Mouse (Mus musculus) adrenal gland, postnatal 25 days (tissue): Measurements from ENCODE around the gene Dtx3. TPM values are rescaled to one million over a fixed set of nuclear protein-coding genes. Genes with fewer than 3 reads are reported as not detected.
"Not testable (repeated sequence)": the region's sequence is repeated elsewhere in the genome, so short reads cannot be mapped to it uniquely, and the experiment has no call there.

Experiments
- DNase-seq: peaks from one replicate; pipeline ENCODE4 v3.0.0; 2021; ENCODE audit warnings: mixed read lengths
- total RNA-seq: library from RNA; stranded (reverse); gene quantifications from 2 replicates; pipeline ENCODE4 v1.2.3, GENCODE M21; 2021

The Dtx3 gene
- total RNA-seq, 1 experiment from 2014 or later: 96.8 TPM

- peak; percentile 20 for DNase-seq
Measured at GRCm38 (mm10) chr10:127165654-127166403, 29.7 kb downstream of the Dtx3 start.

- DNase-seq: no peak
Measured at GRCm38 (mm10) chr10:127165354-127165653, 30.2 kb downstream of the Dtx3 start.

- peak; percentile 77 for DNase-seq
Measured at GRCm38 (mm10) chr10:127164631-127165353, 30.7 kb downstream of the Dtx3 start, which contains the start of gene B4galnt1. B4galnt1 (plus strand) TSS chr10:127165225.

- no peak for DNase-seq
Measured at GRCm38 (mm10) chr10:127164190-127164589, 31.3 kb downstream of the Dtx3 start.

GRCm38 (mm10) chr10:127162771-127163261, 32.7 kb downstream of the Dtx3 start:
- not testable (repeated sequence) for DNase-seq

DNA sequence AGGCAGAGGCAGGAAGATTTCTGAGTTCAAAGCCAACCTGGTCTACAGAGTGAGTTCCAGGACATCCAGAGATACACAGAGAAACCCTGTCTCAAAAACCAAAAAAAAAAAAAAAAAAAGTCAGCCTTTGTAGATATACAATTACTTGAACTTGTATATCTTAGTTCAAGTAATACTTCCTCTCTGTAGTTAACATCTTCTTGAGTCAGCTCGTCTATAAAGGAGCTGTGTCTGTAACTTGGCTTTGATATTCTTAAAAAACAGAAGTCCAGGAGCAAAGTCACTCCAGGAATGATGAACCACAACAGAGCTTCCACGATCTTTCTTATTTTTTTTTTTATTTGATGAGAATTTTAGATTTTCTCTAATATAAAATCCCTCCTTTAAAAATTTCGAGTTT, 34.8 kb downstream of the Dtx3 start:
- no peak for DNase-seq

DNA sequence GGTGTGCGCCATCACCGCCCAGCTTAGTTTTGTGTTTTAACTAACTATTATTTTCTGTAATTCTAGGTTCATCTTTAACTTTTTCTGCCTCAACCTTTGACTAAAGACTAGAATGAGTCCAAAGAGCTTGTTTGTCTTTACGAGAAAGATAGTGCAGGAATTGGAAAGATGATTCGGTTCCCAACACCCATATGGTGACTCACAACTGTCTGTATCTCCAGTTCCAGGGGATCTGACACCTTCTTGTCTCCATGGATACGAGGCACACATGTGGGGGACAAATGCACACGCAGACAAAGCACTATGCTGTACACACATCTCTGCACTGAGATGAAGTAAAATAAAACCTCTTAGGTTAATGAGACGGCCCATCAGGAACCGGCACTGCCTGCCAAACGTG, 35.4 kb downstream of the Dtx3 start:
- no peak for DNase-seq

GRCm38 (mm10) chr10:127158471-127158870, 37.1 kb downstream of the Dtx3 start:
- DNase-seq: no peak

- DNase-seq: no peak
Measured at GRCm38 (mm10) chr10:127156511-127156910, 39.0 kb downstream of the Dtx3 start.

- no peak for DNase-seq
Measured at GRCm38 (mm10) chr10:127156089-127156488, 39.4 kb downstream of the Dtx3 start.

GRCm38 (mm10) chr10:127154652-127155051, 40.9 kb downstream of the Dtx3 start:
- no peak for DNase-seq

DNA sequence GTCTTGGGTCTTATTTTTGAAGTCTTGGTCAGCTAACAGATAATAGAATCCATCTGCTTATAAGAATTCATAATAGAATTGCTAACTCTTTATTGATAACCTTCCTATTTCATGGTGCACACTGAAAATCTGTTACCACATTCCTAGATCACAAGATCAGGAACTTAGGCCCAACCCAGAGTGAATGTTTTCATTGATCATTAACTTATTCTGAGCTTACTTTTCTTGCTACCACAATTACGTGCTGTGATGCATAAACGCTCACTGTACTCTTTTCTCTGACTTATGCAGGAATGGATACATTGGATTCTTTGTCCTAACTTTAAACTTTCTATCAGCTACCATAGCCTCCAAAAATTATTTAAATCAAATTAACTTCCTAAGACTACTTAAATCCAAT, 41.3 kb downstream of the Dtx3 start:
- DNase-seq: no peak

GRCm38 (mm10) chr10:127153323-127153722, 42.2 kb downstream of the Dtx3 start:
- no peak for DNase-seq

DNA sequence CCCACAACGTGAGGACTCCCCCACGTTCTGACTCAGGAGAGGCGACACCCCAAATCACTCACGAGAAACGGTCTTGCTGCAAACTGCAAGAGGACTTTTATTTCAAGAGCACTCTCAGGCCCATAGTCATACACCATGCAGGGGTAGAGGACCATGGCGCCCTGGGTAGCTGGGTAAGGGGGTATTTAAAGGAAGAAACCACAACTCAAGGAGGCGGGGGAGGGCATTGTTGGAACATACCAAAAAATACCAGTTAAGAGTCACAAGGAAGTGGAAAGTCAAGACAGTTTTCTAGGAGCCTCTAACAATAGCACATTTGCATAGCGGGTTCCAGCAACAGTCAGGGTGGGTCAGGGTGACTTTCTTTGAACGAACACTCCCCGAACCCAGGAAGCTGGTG, 43.0 kb downstream of the Dtx3 start:
- DNase-seq: not testable (repeated sequence)

DNA sequence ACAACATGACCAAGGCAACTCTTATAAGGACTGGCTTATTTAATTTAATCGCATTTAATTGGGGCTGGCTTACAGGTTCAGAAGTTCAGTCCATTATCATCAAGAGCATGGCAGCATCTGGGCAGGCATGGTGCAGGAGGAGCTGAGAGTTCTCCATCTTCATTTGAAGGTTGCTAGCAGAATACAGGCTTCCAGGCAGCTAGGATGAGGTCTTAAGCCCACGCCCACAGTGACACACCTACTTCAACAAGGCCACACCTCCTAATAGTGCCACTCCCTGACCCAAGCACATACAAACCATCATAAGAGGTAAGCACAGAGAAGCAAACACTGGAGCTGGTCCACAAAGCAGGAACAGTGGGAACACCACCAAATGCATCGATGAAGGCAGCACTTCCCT, 44.3 kb downstream of the Dtx3 start:
- DNase-seq: not testable (repeated sequence)

GRCm38 (mm10) chr10:127150471-127150872, 45.1 kb downstream of the Dtx3 start:
- DNase-seq: no peak

GRCm38 (mm10) chr10:127147135-127147534, 48.4 kb downstream of the Dtx3 start:
- DNase-seq: no peak

- DNase-seq: no peak
Measured at GRCm38 (mm10) chr10:127145303-127145702, 50.2 kb downstream of the Dtx3 start.

DNA sequence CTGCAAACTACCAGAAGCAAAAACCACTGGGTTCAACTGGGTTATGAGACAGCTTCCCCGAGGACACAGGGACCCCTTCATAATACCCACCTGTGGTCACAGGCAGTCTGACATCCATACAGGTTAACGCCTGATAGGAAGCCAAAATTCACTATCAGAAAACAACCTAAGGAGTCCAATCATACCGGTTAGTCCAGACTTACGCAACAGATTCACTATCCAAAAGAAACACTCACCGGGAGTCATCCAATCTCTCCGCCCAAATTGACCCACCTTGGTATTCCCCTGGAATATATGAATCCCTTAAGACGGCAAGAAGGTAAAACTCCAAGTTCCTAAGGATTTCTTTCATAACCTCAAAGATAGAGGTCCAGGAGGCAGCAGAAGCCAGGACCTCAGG, 51.0 kb downstream of the Dtx3 start:
- DNase-seq: no peak

DNA sequence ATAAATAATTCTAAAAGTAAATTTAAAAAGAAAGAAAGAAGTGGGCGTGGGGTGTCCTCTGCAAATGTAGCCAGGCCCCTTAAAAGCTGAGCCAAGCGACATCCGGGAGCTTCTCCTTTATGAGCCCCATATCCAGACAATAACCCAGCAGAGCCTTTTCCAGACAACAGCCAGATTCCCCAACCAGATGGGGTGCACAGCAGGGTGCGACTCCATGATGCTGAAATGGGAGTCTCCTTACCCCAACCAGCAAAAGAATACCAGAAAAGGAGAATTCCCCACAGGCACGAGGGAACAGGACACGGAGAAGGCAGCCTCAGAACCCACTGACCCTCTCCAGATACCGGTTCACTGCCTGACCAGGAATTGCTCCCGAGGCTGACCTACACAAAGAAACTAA, 52.3 kb downstream of the Dtx3 start:
- no peak for DNase-seq

- no peak for DNase-seq
Measured at GRCm38 (mm10) chr10:127141500-127141899, 54.0 kb downstream of the Dtx3 start.

DNA sequence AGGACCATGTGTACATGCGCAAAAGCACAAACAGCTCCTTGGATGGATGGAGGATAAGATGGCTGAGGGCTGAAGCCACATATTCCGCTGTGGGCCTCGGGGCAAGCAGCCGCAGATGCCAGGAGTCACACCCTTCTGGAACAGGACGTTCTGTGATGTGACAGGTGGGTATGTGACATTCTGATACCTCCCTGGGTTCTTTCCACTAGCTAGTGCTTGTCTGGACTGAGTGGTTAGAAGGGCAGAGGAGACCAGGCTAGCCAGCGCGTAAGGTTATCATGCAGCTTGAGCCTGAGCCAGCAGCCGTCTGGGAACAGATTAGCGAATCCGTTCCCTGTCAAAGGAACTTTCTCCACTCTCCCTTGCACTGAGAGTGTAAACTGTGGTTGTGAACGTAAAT, 54.6 kb downstream of the Dtx3 start:
- no peak for DNase-seq
